Mouse (Mus musculus) gastrocnemius, postnatal 10 days (tissue): ENCODE data around the gene Zfhx3. TPM values are rescaled to one million over a fixed set of nuclear protein-coding genes. Genes with fewer than 3 reads are reported as not detected.
"Not testable (repeated sequence)": the region's sequence is repeated elsewhere in the genome, so short reads cannot be mapped to it uniquely, and the experiment has no call there.

ENCODE experiments used
- DNase-seq: peaks from one replicate; pipeline ENCODE4 v3.0.0; 2021; ENCODE audit warnings: mixed read lengths
- long read RNA-seq, 2 experiments: library from polyadenylated mRNA; stranded (forward); transcript quantifications; one replicate each; pipeline ENCODE4 v2.0.0; 2021
- total RNA-seq, 2 experiments: library from RNA; stranded (reverse); gene quantifications; 2 replicates each; pipeline ENCODE4 v1.2.3; 2021

The Zfhx3 gene
- total RNA-seq = 10 to 100 TPM; 11.0 to 12.5 TPM
- long read RNA-seq, experiment 1, partial matches to known transcripts = 1 of 3 reads
- long read RNA-seq, experiment 1, other reads (novel, unspliced or antisense) = 2 of 3 reads
- long read RNA-seq, experiment 2, partial matches to known transcripts = 2 of 2 reads
- long read RNA-seq, experiment 2, other reads (novel, unspliced or antisense) = 0 of 2 reads

GRCm38 (mm10) chr8:107941922-107942694 is at the start of gene Zfhx3:
Zfhx3 (plus strand) TSS chr8:107942644.
- no peak for DNase-seq

GRCm38 (mm10) chr8:107918984-107919383 is 23.5 kb upstream of the Zfhx3 start:
- no peak for DNase-seq

DNA sequence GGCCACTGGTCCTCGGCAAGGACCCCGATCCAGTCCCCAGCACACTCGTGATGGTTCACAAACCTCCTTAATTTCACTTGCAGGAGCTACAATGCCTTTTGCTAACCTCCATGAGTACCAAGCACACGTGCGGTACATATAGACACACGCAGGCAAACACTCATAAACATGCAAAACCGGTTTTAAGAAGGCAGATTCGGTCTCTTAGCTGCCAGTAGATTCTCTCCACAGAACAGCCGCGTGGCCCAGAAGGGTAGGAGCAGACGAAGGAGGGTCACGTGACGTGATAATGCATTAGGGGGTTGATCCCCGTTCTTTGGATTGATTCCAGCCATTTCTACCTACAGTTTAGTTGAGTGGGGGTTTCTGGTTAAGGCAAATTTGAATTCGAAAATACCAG is 16.3 kb upstream of the Zfhx3 start:
- no peak for DNase-seq

GRCm38 (mm10) chr8:107936725-107937124 is 5.7 kb upstream of the Zfhx3 start:
- no peak for DNase-seq

- not testable (repeated sequence) for DNase-seq
Measured at GRCm38 (mm10) chr8:107938231-107938630, 4.2 kb upstream of the Zfhx3 start.

- no peak for DNase-seq
Measured at GRCm38 (mm10) chr8:107940181-107940580, 2.3 kb upstream of the Zfhx3 start.

DNA sequence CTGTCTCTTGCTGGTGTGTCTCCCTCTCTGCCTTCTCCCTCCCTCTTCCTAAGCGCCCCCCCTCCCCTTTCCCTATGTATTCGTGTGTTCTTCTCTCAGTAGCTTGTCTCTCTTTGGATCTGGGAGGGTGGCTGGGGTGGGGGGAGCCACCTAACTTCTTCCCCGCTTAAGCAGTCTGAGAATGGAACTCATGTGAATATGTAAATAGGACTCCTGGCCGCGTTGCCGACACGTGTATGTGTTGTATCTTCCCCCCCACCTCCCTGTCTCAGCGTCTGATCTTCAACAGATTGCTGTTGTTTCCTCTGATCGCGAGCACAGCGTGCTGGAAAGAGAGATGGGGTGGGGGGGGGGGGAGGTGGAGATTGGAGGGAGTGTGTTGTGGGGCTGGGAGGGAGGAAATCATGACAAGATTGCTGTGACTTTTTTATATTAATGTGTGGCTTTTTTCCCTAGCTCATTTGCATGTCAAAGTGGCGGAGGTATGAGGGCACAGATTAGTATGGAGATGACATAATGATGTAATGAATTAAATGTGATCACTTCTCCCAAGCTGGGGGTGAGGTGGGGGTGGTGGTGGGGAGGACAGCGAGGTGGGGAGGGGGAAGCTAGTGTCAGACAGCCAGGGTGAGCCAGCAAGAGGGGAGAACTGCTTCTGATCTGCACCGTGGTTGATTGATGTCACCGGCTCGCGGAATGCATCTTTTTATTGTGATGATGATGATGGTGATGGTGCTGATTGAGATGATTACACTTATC is 487 bp downstream of the Zfhx3 start:
- DNase-seq = no peak

- DNase-seq = no peak
Measured at GRCm38 (mm10) chr8:107943550-107944348, 1.3 kb downstream of the Zfhx3 start.

GRCm38 (mm10) chr8:107944676-107945600 is 2.5 kb downstream of the Zfhx3 start:
- DNase-seq = peak; percentile 8

DNA sequence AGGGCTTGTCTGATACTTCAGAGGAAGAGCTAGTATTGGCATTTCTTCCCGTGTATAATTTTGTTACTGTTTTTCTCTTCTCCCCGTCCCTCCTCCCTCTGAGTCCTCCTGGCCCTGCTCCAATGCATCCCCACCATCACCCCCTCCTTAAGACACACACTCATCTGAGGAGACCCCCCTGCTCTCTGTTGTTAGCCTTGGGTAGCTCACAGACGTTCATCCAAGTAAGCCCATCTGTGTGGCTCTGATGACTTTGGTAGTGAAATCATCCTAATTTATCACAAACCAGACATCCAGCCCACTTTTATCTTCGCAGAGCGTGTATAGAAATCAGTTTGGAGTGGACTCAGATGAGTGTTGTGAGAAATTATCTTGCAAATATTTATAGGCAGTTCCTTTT is 4.4 kb downstream of the Zfhx3 start:
- DNase-seq = no peak

DNA sequence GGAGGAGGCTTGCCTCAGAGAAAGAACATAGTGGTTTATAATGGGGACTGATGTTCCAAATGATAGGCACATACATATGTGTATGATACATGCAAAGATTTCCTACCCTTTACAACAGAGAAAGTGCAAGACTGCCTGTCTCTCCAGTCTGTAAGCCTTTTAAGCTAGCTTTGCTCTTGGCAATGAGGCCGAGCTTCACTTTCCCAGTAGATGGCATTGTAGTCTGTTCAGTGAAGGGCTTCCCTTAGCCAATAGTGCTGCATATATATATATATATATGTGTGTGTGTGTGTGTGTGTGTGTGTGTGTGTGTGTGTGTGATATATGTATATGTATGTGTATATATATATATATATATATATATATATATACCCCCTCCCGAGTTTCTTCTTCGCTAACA is 13.4 kb downstream of the Zfhx3 start:
- no peak for DNase-seq

DNA sequence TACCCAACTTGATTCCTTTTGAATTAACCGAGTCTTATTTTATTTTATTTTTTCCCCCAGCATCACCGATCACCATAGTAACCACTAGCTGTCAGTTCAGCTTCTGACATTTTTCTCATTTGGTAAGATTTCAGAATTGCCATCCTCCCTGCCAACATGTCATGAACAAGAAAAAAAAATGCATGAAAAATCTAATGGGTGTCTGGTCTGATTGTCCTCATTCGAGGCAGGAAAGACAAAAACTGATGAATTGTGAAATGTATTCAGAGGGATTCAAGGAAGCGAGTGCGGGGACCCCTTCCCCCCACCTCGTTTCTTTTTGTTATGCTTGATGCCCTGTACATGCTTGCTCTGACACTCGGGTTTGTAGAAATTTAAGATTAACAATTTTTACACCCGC is 15.1 kb downstream of the Zfhx3 start:
- DNase-seq = no peak

GRCm38 (mm10) chr8:107960466-107960865 is 18.0 kb downstream of the Zfhx3 start:
- no peak for DNase-seq

- no peak for DNase-seq
Measured at GRCm38 (mm10) chr8:107960878-107961277, 18.4 kb downstream of the Zfhx3 start.

DNA sequence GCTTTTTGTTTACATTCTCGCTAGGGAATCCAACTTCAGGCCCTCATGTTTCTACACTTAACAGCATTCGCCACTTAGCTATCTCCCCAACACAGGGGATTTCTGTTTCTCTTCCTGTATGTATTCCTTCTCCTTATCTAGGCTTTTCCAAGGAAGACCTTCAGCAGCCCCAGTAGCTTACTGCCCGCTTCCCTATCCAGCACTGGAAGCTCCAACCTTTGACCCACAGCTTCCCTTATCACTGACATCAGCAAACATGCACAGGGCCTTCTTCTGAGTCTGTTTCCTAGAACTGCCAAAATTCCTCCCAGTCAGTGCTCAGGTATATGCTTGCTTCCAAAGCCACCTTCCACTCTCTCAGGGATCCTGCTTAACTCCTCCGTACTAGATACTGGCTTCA is 29.8 kb downstream of the Zfhx3 start:
- no peak for DNase-seq

GRCm38 (mm10) chr8:107974451-107974850 is 32.0 kb downstream of the Zfhx3 start:
- no peak for DNase-seq

- no peak for DNase-seq
Measured at GRCm38 (mm10) chr8:107978247-107978646, 35.8 kb downstream of the Zfhx3 start.

DNA sequence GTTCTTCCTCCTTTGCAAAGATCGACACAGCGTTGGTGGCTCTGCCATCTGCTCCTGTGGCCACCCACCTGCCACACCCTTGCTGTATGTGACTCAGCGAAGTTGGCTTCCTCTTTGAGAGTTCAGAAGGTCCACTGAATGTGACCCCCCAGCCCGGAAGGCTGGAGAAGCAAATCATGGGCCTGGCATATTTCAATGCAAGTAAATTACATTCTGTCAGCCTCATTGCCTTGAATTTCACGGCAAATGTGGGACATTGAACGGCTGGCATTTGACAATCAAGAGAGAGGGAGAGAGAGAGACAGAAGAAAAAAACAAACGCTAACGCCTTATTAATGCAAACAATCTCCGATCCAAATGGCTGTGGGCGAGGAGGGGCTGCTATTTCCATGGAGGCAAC is 38.2 kb downstream of the Zfhx3 start:
- DNase-seq = no peak

GRCm38 (mm10) chr8:107986629-107987028 is 44.2 kb downstream of the Zfhx3 start:
- no peak for DNase-seq

GRCm38 (mm10) chr8:107998874-107999273 is 56.4 kb downstream of the Zfhx3 start:
- DNase-seq = no peak

GRCm38 (mm10) chr8:108011516-108011915 is 69.1 kb downstream of the Zfhx3 start:
- peak; percentile 22 for DNase-seq
